Mouse (Mus musculus) kidney, embryonic 16.5 days (tissue): ENCODE results near the gene Scmh1. TPM values are rescaled to one million over a fixed set of nuclear protein-coding genes. Genes with fewer than 3 reads are reported as not detected.

Source experiments
- ATAC-seq: fragments of 200-750 bp; cut with Nextera tagmentation; 2 replicates; pipeline ENCODE4 v1.8.0; 2017; ENCODE audit warnings: moderate TSS enrichment; ENCODE audit not compliant: low FRiP score, low TSS enrichment
- H3K27ac ChIP-seq: fragments of 300-500 bp; sonication (generic); 2 replicates; pipeline ENCODE4 v1.5.1; 2014; ENCODE audit warnings: low read length
- H3K27me3 ChIP-seq: fragments of 300-500 bp; sonication (generic); 2 replicates; pipeline ENCODE4 v1.6.1; 2014; ENCODE audit warnings: low read length, control low read depth, mixed read lengths; ENCODE audit not compliant: insufficient read depth
- H3K36me3 ChIP-seq: fragments of 300-500 bp; sonication (generic); 2 replicates; pipeline ENCODE4 v1.6.1; 2014; ENCODE audit warnings: low read length, control low read depth, mixed read lengths; ENCODE audit not compliant: insufficient read depth
- H3K4me1 ChIP-seq: fragments of 300-500 bp; sonication (generic); 2 replicates; pipeline ENCODE4 v1.6.1; 2014; ENCODE audit warnings: low read length, control low read depth, mixed read lengths; ENCODE audit not compliant: insufficient read depth
- H3K4me2 ChIP-seq: fragments of 300-500 bp; sonication (generic); replicated peaks from 2 replicates; pipeline ENCODE4 v1.6.1; 2014; ENCODE audit warnings: low read depth, low read length
- H3K4me3 ChIP-seq: fragments of 300-500 bp; sonication (generic); 2 replicates; pipeline ENCODE4 v1.5.1; 2014; ENCODE audit warnings: mild to moderate bottlenecking, low read length
- H3K9ac ChIP-seq: fragments of 300-500 bp; sonication (generic); replicated peaks from 2 replicates; pipeline ENCODE4 v1.6.1; 2014; ENCODE audit warnings: low read length
- H3K9me3 ChIP-seq: fragments of 300-500 bp; sonication (generic); 2 replicates; pipeline ENCODE4 v1.6.1; 2016; ENCODE audit warnings: low read length, control low read depth
- WGBS: fragments of 180-500 bp; shearing (Covaris S2); extraction: QIAGEN DNeasy Blood & Tissue Kit; methylation state at CpG from one replicate; pipeline ENCODE4 v1.1.7; 2014; 5-methylcytosine and 5-hydroxymethylcytosine counted together
- polyA plus RNA-seq: library from polyadenylated mRNA; unstranded; fragments of >200 nt; fragmentation: Nextera tagmentation; extraction: Ambion mirVana; gene quantifications from 2 replicates; pipeline ENCODE4 v1.2.1, GENCODE M21; 2015

The Scmh1 gene
- polyA plus RNA-seq, 1 experiment from 2014 or later = 38.0 TPM

- H3K27ac ChIP-seq = no peak overlapping the region; the same call in 1 of the 2 replicates
- 3% methylated on average over 4 of the region's 4 CpGs for WGBS
Observed at GRCm38 (mm10) chr4:120569025-120569424, 163.9 kb downstream of the Scmh1 start.

DNA sequence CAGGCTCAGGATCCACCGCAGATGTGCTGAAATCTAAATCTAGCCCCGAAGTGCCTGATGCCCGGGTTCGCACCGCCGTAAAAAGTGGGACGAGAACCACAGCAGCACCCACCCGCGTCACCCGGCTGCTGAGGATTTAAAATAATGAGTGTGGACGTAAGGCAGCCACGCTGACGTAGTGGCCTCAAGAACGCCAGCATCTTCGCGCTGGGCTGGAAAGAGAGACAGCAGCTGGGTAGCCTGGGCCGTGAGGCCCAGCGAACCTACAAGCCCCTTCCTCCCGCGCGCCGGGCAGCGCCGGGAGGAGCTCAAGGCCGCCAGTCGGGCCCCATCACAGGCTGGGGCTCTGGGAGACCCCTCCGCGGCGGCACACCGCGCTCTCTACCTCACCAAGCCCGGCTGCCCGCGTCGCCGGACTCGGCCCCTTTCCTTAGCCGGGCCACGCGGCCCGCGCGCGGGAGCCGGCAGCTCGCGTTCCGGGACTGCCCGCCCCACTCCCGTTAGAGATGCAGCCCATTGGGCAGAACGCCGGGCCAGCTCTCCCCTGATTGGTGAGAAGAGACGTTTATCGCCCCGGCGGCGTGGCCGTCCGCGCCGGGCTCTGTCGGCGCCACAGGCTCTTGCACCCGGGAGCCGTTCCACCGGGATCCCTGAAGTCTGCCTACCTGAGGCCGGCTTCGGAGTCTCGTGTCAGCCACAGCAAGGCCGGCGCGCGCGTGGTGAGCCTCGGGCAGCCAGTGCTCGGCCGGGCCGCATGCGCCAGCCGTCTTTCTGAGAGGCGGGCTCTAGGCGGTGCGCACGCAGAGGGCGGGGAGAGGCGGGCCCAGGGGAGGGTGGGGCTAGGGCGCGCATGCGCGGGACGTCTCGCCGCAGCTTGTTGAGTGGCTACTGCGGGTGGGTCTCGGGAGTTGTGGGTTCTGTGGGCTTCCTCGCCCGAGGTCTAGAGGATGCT lies 164.7 kb downstream of the Scmh1 start, which contains the start of gene Ctps:
Ctps (minus strand) TSS at position 791 of the 952 bp plus-strand sequence.
- Histone ChIP-seq H3K4me2 (peak within 1 kb of the TSS; percentile 76), H3K36me3 (no peaks in the 10 kb centered on the region), H3K9me3 (no peaks in the 10 kb centered on the region), H3K4me1 (peaks cover 32% of the 10 kb centered on the region), H3K4me3 (peak within 1 kb of the TSS; percentile 89), H3K27me3 (no peaks in the 10 kb centered on the region), H3K27ac (peak within 1 kb of the TSS; percentile 90), H3K9ac (peak within 1 kb of the TSS; percentile 83)
- ATAC-seq = peak; percentile 97
- WGBS = under 1% methylated on average over 90 of the region's 97 CpGs

More at GRCm38 (mm10) chr4:120569025-120569424, 163.9 kb downstream of the Scmh1 start:
- ATAC-seq = no peak
- no peaks in the 10 kb centered on the region for H3K27me3 ChIP-seq
- peak overlapping the region; percentile 76 for H3K4me2 ChIP-seq
- peak overlapping the region; percentile 89 for H3K4me3 ChIP-seq
- peaks cover 32% of the 10 kb centered on the region for H3K4me1 ChIP-seq
- no peaks in the 10 kb centered on the region for H3K9me3 ChIP-seq
- peaks cover 4% of the 10 kb centered on the region; the same call in 1 of the 2 replicates for H3K36me3 ChIP-seq
- H3K9ac ChIP-seq = peak overlapping the region; percentile 83

DNA sequence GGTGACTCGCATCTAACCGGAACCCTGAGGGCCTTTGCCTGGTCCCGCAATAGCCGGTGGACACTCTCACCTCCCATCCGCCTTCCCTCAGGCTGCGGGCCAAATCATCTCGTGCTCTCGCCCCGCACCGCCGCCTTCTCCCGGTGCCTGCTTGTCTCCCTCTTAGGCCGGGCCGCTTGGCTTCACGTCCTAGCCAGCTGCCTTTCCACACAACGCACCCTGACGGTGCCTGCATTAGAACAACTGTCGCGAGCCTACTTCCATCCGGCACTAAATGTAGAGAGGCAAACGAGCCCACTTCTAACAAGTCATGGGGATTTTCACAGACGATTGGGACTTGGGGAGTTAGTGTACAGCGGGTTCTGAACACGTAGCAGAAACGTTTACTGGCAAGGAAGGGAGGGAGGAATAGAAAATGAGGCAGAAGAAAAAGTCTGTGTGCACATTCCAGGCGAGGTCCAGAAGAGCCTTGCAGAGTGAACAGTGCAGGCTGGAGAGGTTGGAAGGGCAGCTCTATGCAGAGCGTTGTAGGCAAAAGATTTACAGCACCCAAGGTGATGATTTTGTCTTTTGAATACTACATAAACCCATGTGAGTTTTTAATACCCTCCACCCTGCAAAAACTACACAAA lies 165.5 kb downstream of the Scmh1 start:
- H3K9ac ChIP-seq = peak overlapping the region; percentile 83
- H3K27me3 ChIP-seq = no peaks in the 10 kb centered on the region
- WGBS = under 1% methylated on average over 27 of the region's 27 CpGs
- H3K4me1 ChIP-seq = peaks cover 32% of the 10 kb centered on the region
- peak overlapping the region; percentile 89 for H3K4me3 ChIP-seq
- no peaks in the 10 kb centered on the region for H3K9me3 ChIP-seq
- peak overlapping the region; percentile 90 for H3K27ac ChIP-seq
- no peaks in the 10 kb centered on the region for H3K36me3 ChIP-seq
- peak; percentile 75 for ATAC-seq
- H3K4me2 ChIP-seq = peak overlapping the region; percentile 76

- Histone ChIP-seq H3K36me3 (no peaks in the 10 kb centered on the region), H3K4me3 (peak overlapping the region; percentile 89), H3K27ac (peak overlapping the region; percentile 90; the same call in 1 of the 2 replicates), H3K9me3 (no peaks in the 10 kb centered on the region), H3K4me2 (peak overlapping the region; percentile 76), H3K27me3 (no peaks in the 10 kb centered on the region), H3K4me1 (peaks cover 32% of the 10 kb centered on the region), H3K9ac (peak overlapping the region; percentile 83)
- 58% methylated on average over 3 of the region's 3 CpGs for WGBS
- no peak for ATAC-seq
Observed at GRCm38 (mm10) chr4:120571070-120571464, 166.0 kb downstream of the Scmh1 start.

GRCm38 (mm10) chr4:120571691-120572090 lies 166.6 kb downstream of the Scmh1 start:
- H3K36me3 ChIP-seq = no peaks in the 10 kb centered on the region
- H3K9me3 ChIP-seq = no peaks in the 10 kb centered on the region
- H3K4me2 ChIP-seq = no peak overlapping the region
- peak overlapping the region; percentile 67; the same call in 1 of the 2 replicates for H3K27ac ChIP-seq
- 53% methylated on average over 3 of the region's 3 CpGs for WGBS
- no peak overlapping the region for H3K4me3 ChIP-seq
- peaks cover 32% of the 10 kb centered on the region for H3K4me1 ChIP-seq
- no peak overlapping the region for H3K9ac ChIP-seq
- ATAC-seq = no peak
- H3K27me3 ChIP-seq = no peaks in the 10 kb centered on the region

Other genes with a start within 250 kb of the Scmh1 start
- gene Edn2, start 244.1 kb upstream of the Scmh1 start, polyA plus RNA-seq = 0.10 TPM in 1 of 2 replicates, not detected in the other
- gene Foxo6, start 117.9 kb upstream of the Scmh1 start, polyA plus RNA-seq = 0.10 and 0.15 TPM in 2 replicates
- not detected in 2 replicates for gene Slfnl1, start 127.0 kb downstream of the Scmh1 start, polyA plus RNA-seq
- gene Ctps, start 165.0 kb downstream of the Scmh1 start, polyA plus RNA-seq = 73.7 and 79.0 TPM in 2 replicates
- gene Gm8439, start 183.5 kb downstream of the Scmh1 start, polyA plus RNA-seq = not detected in 2 replicates